Mouse (Mus musculus): ENCODE measurements at regions not wholly inside any gene's neighbourhood (a gene's known extent, or its start where the extent isn't known, plus 50 kb on each side); places are given as distances from the start of the nearest gene placed in this dataset.

GRCm38 (mm10) chr13:103683169-103683568, 91.2 kb downstream of the Srek1 start:
- H3K9ac ChIP-seq = no peak overlapping the region
- ATAC-seq (ENCODE audit: borderline replicate concordance, extremely low read depth, low FRiP score, low TSS enrichment) = no peak
- no peak overlapping the region for H3K4me2 ChIP-seq
- H3K36me3 ChIP-seq = no peaks in the 10 kb centered on the region
- no peaks in the 10 kb centered on the region for H3K9me3 ChIP-seq
- no peak overlapping the region for H3K4me3 ChIP-seq
- WGBS = 81% methylated on average over 9 of the region's 9 CpGs
- H3K4me1 ChIP-seq = no peaks in the 10 kb centered on the region
- no peaks in the 10 kb centered on the region for H3K27me3 ChIP-seq
- H3K27ac ChIP-seq = no peak overlapping the region

GRCm38 (mm10) chr13:103680740-103681139, 93.7 kb downstream of the Srek1 start:
- no peaks in the 10 kb centered on the region for H3K36me3 ChIP-seq
- H3K27me3 ChIP-seq = no peaks in the 10 kb centered on the region
- H3K4me3 ChIP-seq = no peak overlapping the region
- H3K4me2 ChIP-seq = no peak overlapping the region
- no peak overlapping the region for H3K27ac ChIP-seq
- H3K4me1 ChIP-seq = no peaks in the 10 kb centered on the region
- 85% methylated on average over 4 of the region's 4 CpGs for WGBS
- no peak overlapping the region for H3K9ac ChIP-seq
- no peaks in the 10 kb centered on the region for H3K9me3 ChIP-seq
- no peak for ATAC-seq (ENCODE audit: borderline replicate concordance, extremely low read depth, low FRiP score, low TSS enrichment)

DNA sequence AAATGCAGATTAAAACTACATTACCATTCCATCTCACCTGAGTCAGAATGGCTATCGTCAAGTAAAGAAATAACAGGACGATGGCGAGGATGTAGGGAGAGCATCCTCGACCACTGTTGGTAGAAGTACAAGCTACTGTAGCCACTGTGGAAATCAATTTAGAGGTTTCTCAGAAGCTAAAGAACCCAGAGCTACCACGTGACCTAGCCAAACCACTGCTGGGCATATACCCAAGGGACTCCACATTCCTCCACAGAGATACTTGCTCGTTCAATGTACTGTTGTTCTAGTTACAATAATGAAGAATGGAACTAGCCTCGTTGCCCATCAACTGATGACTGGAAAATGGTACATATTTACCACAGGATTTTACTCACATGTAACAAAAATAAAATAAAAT, 94.4 kb downstream of the Srek1 start:
- Histone ChIP-seq H3K27ac (no peak overlapping the region), H3K4me1 (no peaks in the 10 kb centered on the region), H3K9ac (no peak overlapping the region), H3K4me3 (no peak overlapping the region), H3K9me3 (no peaks in the 10 kb centered on the region), H3K4me2 (no peak overlapping the region), H3K27me3 (no peaks in the 10 kb centered on the region), H3K36me3 (no peaks in the 10 kb centered on the region)
- ATAC-seq (ENCODE audit: borderline replicate concordance, extremely low read depth, low FRiP score, low TSS enrichment) = no peak
- 85% methylated on average over 7 of the region's 7 CpGs for WGBS

- no peak overlapping the region for H3K27ac ChIP-seq
- no peak overlapping the region for H3K4me2 ChIP-seq
- H3K4me1 ChIP-seq = no peaks in the 10 kb centered on the region
- no peak for ATAC-seq (ENCODE audit: borderline replicate concordance, extremely low read depth, low FRiP score, low TSS enrichment)
- H3K27me3 ChIP-seq = no peaks in the 10 kb centered on the region
- no peak overlapping the region for H3K9ac ChIP-seq
- H3K4me3 ChIP-seq = no peak overlapping the region
- 62% methylated on average over 13 of the region's 13 CpGs for WGBS
- no peaks in the 10 kb centered on the region for H3K36me3 ChIP-seq
- no peaks in the 10 kb centered on the region for H3K9me3 ChIP-seq
Observed at GRCm38 (mm10) chr13:103676831-103677230, 97.6 kb downstream of the Srek1 start.

- no peak overlapping the region for H3K4me3 ChIP-seq
- ATAC-seq (ENCODE audit: borderline replicate concordance, extremely low read depth, low FRiP score, low TSS enrichment) = no peak
- H3K27ac ChIP-seq = no peak overlapping the region
- no peaks in the 10 kb centered on the region for H3K9me3 ChIP-seq
- 70% methylated on average over 5 of the region's 5 CpGs for WGBS
- no peaks in the 10 kb centered on the region for H3K36me3 ChIP-seq
- no peaks in the 10 kb centered on the region for H3K27me3 ChIP-seq
- H3K9ac ChIP-seq = no peak overlapping the region
- H3K4me1 ChIP-seq = no peaks in the 10 kb centered on the region
- H3K4me2 ChIP-seq = no peak overlapping the region
Observed at GRCm38 (mm10) chr13:103676221-103676620, 98.2 kb downstream of the Srek1 start.

- Histone ChIP-seq H3K27ac (no peak overlapping the region), H3K4me2 (no peak overlapping the region), H3K4me3 (no peak overlapping the region), H3K36me3 (no peaks in the 10 kb centered on the region), H3K27me3 (no peaks in the 10 kb centered on the region), H3K9ac (no peak overlapping the region), H3K9me3 (no peaks in the 10 kb centered on the region), H3K4me1 (no peaks in the 10 kb centered on the region)
- no peak for ATAC-seq (ENCODE audit: borderline replicate concordance, extremely low read depth, low FRiP score, low TSS enrichment)
Observed at GRCm38 (mm10) chr13:103670611-103671010, 103.8 kb downstream of the Srek1 start.

GRCm38 (mm10) chr13:103669856-103670255, 104.6 kb downstream of the Srek1 start:
- no peak for ATAC-seq (ENCODE audit: borderline replicate concordance, extremely low read depth, low FRiP score, low TSS enrichment)
- no peak overlapping the region for H3K9ac ChIP-seq
- H3K36me3 ChIP-seq = no peaks in the 10 kb centered on the region
- no peak overlapping the region for H3K4me2 ChIP-seq
- H3K27ac ChIP-seq = no peak overlapping the region
- H3K4me3 ChIP-seq = no peak overlapping the region
- 87% methylated on average over 4 of the region's 4 CpGs for WGBS
- H3K27me3 ChIP-seq = no peaks in the 10 kb centered on the region
- H3K9me3 ChIP-seq = no peaks in the 10 kb centered on the region
- H3K4me1 ChIP-seq = no peaks in the 10 kb centered on the region

DNA sequence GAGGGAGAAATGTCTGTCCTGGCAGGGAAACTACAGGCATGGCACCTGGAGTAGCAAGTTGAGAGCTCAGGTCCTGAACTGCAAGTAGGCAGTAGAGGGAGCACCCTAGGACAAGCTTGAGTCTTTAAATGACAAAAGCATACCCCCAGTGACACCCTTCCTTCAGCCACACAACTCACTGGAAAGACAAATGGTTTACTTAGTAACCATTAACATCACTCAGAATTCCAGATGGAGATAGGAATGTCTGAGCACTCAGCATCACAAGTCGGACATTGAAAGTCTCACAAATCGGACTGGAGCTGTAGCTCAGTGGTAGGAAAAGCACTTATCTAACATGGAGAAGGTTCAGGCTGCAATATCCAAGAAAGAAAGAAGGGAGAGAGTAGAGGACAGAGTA, 106.7 kb downstream of the Srek1 start:
- Histone ChIP-seq H3K9me3 (no peaks in the 10 kb centered on the region), H3K36me3 (no peaks in the 10 kb centered on the region), H3K4me3 (no peak overlapping the region), H3K27me3 (no peaks in the 10 kb centered on the region), H3K4me2 (no peak overlapping the region), H3K9ac (no peak overlapping the region), H3K27ac (no peak overlapping the region), H3K4me1 (no peaks in the 10 kb centered on the region)
- WGBS = 45% methylated on average over 2 of the region's 2 CpGs
- no peak for ATAC-seq (ENCODE audit: borderline replicate concordance, extremely low read depth, low FRiP score, low TSS enrichment)

- ATAC-seq (ENCODE audit: borderline replicate concordance, extremely low read depth, low FRiP score, low TSS enrichment) = no peak
- Histone ChIP-seq H3K9me3 (no peaks in the 10 kb centered on the region), H3K4me3 (no peak overlapping the region), H3K36me3 (no peaks in the 10 kb centered on the region), H3K27me3 (no peaks in the 10 kb centered on the region), H3K4me2 (no peak overlapping the region), H3K27ac (no peak overlapping the region), H3K4me1 (no peaks in the 10 kb centered on the region), H3K9ac (no peak overlapping the region)
- 22% methylated on average over 11 of the region's 11 CpGs for WGBS
Observed at GRCm38 (mm10) chr13:103660248-103660996, 114.0 kb downstream of the Srek1 start.

DNA sequence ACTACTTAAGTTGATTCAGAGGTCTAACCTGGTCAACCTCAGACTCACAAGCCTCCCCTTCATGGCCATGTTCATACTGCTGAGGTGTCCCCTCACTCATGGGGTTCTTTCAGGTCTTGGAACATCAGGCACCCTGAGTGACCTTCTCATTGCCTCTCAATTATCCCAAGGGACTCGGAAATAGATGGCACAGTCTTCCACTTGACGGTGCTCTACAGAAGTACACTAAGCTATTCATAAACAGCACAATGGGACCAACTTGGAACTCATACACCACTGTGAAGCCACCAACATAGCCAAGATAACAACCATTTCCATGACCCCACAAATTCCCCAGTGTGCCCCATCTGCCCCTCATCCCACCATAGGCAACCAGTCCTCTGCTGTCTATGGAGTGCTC, 118.4 kb downstream of the Srek1 start:
- H3K4me3 ChIP-seq = no peak overlapping the region
- H3K4me1 ChIP-seq = no peaks in the 10 kb centered on the region
- H3K9ac ChIP-seq = no peak overlapping the region
- no peaks in the 10 kb centered on the region for H3K36me3 ChIP-seq
- 93% methylated on average over 2 of the region's 2 CpGs for WGBS
- H3K27me3 ChIP-seq = no peaks in the 10 kb centered on the region
- H3K9me3 ChIP-seq = no peaks in the 10 kb centered on the region
- H3K27ac ChIP-seq = no peak overlapping the region
- no peak for ATAC-seq (ENCODE audit: borderline replicate concordance, extremely low read depth, low FRiP score, low TSS enrichment)
- no peak overlapping the region for H3K4me2 ChIP-seq

DNA sequence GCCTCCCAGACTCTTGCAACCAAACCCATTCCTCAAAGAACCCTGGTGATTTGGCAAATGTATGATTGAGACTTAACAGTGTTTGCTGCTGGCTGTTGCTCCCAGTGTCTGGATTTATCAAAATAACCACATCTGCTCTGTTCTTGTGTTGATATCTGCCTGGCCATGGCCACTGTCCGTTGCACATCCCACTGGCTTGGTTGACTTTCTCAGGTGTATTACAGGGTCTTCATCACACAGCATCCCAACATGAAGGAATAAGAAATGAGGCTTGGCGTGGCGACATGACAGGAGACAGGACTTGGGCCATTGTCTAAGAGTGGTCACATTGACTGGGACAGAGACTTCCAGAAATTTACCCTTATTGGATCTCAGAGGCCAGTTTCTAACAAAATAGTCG, 121.2 kb downstream of the Srek1 start:
- Histone ChIP-seq H3K9me3 (no peaks in the 10 kb centered on the region), H3K4me2 (no peak overlapping the region), H3K9ac (no peak overlapping the region), H3K4me1 (no peaks in the 10 kb centered on the region), H3K4me3 (no peak overlapping the region), H3K27me3 (no peaks in the 10 kb centered on the region), H3K36me3 (no peaks in the 10 kb centered on the region), H3K27ac (no peak overlapping the region)
- WGBS = 80% methylated on average over 4 of the region's 4 CpGs
- ATAC-seq (ENCODE audit: borderline replicate concordance, extremely low read depth, low FRiP score, low TSS enrichment) = no peak

GRCm38 (mm10) chr13:103649383-103649782, 125.0 kb downstream of the Srek1 start:
- H3K27me3 ChIP-seq = no peaks in the 10 kb centered on the region
- no peak overlapping the region for H3K4me3 ChIP-seq
- WGBS = 86% methylated on average over 3 of the region's 3 CpGs
- ATAC-seq (ENCODE audit: borderline replicate concordance, extremely low read depth, low FRiP score, low TSS enrichment) = no peak
- H3K36me3 ChIP-seq = no peaks in the 10 kb centered on the region
- H3K4me2 ChIP-seq = no peak overlapping the region
- no peak overlapping the region for H3K27ac ChIP-seq
- 0 out of 2 replicates have a peak, but pooled peaks cover 2% of the 10 kb centered on the region for H3K4me1 ChIP-seq
- H3K9me3 ChIP-seq = no peaks in the 10 kb centered on the region
- no peak overlapping the region for H3K9ac ChIP-seq

- Histone ChIP-seq H3K9me3 (no peaks in the 10 kb centered on the region), H3K4me1 (peaks cover 6% of the 10 kb centered on the region; the same call in 1 of the 2 replicates), H3K27me3 (no peaks in the 10 kb centered on the region), H3K4me3 (no peak overlapping the region), H3K4me2 (no peak overlapping the region), H3K9ac (no peak overlapping the region), H3K36me3 (no peaks in the 10 kb centered on the region), H3K27ac (no peak overlapping the region)
- WGBS = 76% methylated on average over 4 of the region's 4 CpGs
- no peak for ATAC-seq (ENCODE audit: borderline replicate concordance, extremely low read depth, low FRiP score, low TSS enrichment)
Observed at GRCm38 (mm10) chr13:103648016-103648415, 126.4 kb downstream of the Srek1 start.
